Comparison of ENCODE assay signal across 9 mouse cellular contexts in the genomic region with DNA sequence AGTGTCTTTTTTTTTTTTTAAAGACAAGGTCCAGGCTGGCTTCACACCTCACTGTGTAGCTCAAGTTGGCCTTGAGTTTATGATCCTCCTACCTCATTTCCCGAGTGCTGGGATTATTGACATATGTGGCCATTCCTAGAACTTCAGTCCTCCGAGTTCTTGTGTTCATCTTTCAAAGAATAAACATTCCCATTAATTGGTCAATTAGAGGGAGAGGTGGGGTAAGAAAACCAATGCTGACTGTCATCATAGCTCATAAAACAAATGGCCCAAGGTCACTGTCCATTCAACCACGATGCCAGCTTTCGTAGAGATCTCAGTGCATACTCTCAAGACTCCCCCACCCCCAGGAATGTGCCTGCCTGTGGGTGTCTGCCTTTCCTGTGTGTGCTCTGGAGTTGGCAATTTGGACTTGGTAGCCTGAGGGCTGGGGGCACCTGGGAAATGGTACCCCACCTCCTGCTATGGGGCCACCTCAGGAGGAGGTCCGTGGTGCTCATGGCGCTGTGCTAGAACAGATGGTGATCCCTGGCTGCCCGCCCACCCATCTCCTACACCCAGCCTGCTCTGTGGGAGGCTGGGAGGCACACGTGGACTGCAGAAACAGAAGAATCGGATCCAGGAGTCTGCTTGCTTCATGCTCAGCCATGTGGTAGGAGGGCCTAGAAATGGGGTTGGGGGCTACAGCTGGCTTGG. TPM values are rescaled to one million over a fixed set of nuclear protein-coding genes. Genes with fewer than 3 reads are reported as not detected.
A peak's percentile ranks its signal among the peaks of the same experiment; 100 is the strongest.
DNase-seq lines count a peak whose midpoint lies in the region; ATAC-seq and TF ChIP-seq lines count a peak whose summit lies in the region.
"Had no signal": no experiment of that assay in that cellular context is flagged by ENCODE, and none has a peak within 500 bp of the region (broad histone marks: within the 10 kb centered on the region; RNA-seq: fewer than 3 reads in every experiment).

No protein-coding gene starts in this region.

- no peak for TF ChIP-seq CTCF in kidney, adult 2 months (conservative IDR thresholded peaks at IDR 0.05; ENCODE audit: insufficient read depth, insufficient read length, low read depth, low read length)
- TF ChIP-seq CTCF in lung, postnatal 0 days (IDR thresholded peaks at IDR 0.05) = no peak

- 28% methylated on average over 9 of the region's 9 CpGs for WGBS in kidney, embryonic 16.5 days
- WGBS in kidney, adult 2 months = 48% methylated on average over 9 of the region's 9 CpGs
- WGBS in lung, postnatal 0 days = 52% methylated on average over 9 of the region's 9 CpGs

- TF ChIP-seq POLR2A in kidney, adult 2 months (IDR thresholded peaks at IDR 0.05; ENCODE audit: low read depth, low read length) = no peak

- peak; percentile 52 for ATAC-seq in kidney, embryonic 16.5 days (ENCODE audit: low FRiP score, low TSS enrichment)
- no peak for ATAC-seq in lung, postnatal 0 days

- H3K9ac ChIP-seq in kidney, embryonic 16.5 days (replicated peaks; ENCODE audit: low read length) = no peak overlapping the region
- no peak overlapping the region for H3K9ac ChIP-seq in lung, postnatal 0 days (replicated peaks; ENCODE audit: low read depth)

- H3K4me3 ChIP-seq in kidney, embryonic 16.5 days (ENCODE audit: low read length) = no peak overlapping the region
- H3K4me3 ChIP-seq in kidney, adult 2 months (ENCODE audit: insufficient read depth, low read depth, low read length) = no peak overlapping the region
- no peak overlapping the region for H3K4me3 ChIP-seq in lung, postnatal 0 days (ENCODE audit: low read depth, low read length)
- H3K4me3 ChIP-seq: heart, embryonic 10.5 days had no signal

- 0 out of 2 replicates have a peak, but pooled peaks cover 2% of the 10 kb centered on the region for H3K27me3 ChIP-seq in kidney, embryonic 16.5 days (ENCODE audit: insufficient read depth, low read length)
- no peaks in the 10 kb centered on the region for H3K27me3 ChIP-seq in kidney, adult 2 months (replicated peaks; ENCODE audit: control insufficient read depth, insufficient read depth, low read length)
- no peaks in the 10 kb centered on the region for H3K27me3 ChIP-seq in lung, postnatal 0 days (replicated peaks; ENCODE audit: insufficient read depth, low read length)

- no peaks in the 10 kb centered on the region for H3K9me3 ChIP-seq in kidney, embryonic 16.5 days (ENCODE audit: low read length)
- H3K9me3 ChIP-seq in lung, postnatal 0 days (ENCODE audit: low read length) = no peaks in the 10 kb centered on the region
- H3K9me3 ChIP-seq: heart, embryonic 10.5 days had no signal

- H3K27ac ChIP-seq in kidney, embryonic 16.5 days (ENCODE audit: low read length) = no peak overlapping the region
- no peak overlapping the region for H3K27ac ChIP-seq in kidney, adult 2 months (ENCODE audit: insufficient read depth, low read depth, low read length)
- no peak overlapping the region for H3K27ac ChIP-seq in lung, postnatal 0 days (ENCODE audit: low read length)
- H3K27ac ChIP-seq: heart, embryonic 10.5 days; macrophage had no signal

- no peak for DNase-seq in kidney, adult 2 months
- peak; percentile 72 for DNase-seq in cerebellum, adult 9-10 months
- DNase-seq in frontal cortex, postnatal 36 days (ENCODE audit: low spot score in 2 of 2) = peak; percentile 76 to 79
- DNase-seq in retina, embryonic 14.5 days (ENCODE audit: low spot score) = peak; percentile 54
- DNase-seq in embryo, embryonic 10.5 days (ENCODE audit: low spot score) = no peak
- no peak for DNase-seq in lung, postnatal 0 days (ENCODE audit: low spot score)

- no peak overlapping the region for H3K4me2 ChIP-seq in kidney, embryonic 16.5 days (replicated peaks; ENCODE audit: low read depth, low read length)
- H3K4me2 ChIP-seq in lung, postnatal 0 days (replicated peaks; ENCODE audit: low read depth, low read length) = no peak overlapping the region

- H3K4me1 ChIP-seq in kidney, embryonic 16.5 days (ENCODE audit: insufficient read depth, low read length) = peaks cover 42% of the 10 kb centered on the region
- no peaks in the 10 kb centered on the region for H3K4me1 ChIP-seq in kidney, adult 2 months (ENCODE audit: control insufficient read depth, insufficient read depth, low read length)
- no peaks in the 10 kb centered on the region for H3K4me1 ChIP-seq in lung, postnatal 0 days (ENCODE audit: insufficient read depth, low read depth, low read length)

- TF ChIP-seq EP300 in lung, postnatal 0 days (IDR thresholded peaks at IDR 0.05) = no peak

- H3K36me3 ChIP-seq in kidney, embryonic 16.5 days (ENCODE audit: insufficient read depth, low read length) = peaks cover 10% of the 10 kb centered on the region; the same call in 1 of the 2 replicates
- H3K36me3 ChIP-seq in kidney, adult 2 months (ENCODE audit: control insufficient read depth, insufficient read depth, low read length) = no peaks in the 10 kb centered on the region
- H3K36me3 ChIP-seq in lung, postnatal 0 days (ENCODE audit: insufficient read depth, low read length) = 0 out of 2 replicates have a peak, but pooled peaks cover under 1% of the 10 kb centered on the region

RNA-seq across cellular contexts. Expression of gene Comt, which starts 25.0 kb away (rescaled TPM):
- polyA plus RNA-seq in kidney, embryonic 16.5 days (2015; fragmentation: Nextera tagmentation; extraction: Ambion mirVana) = 119 and 127 TPM in 2 replicates
- 519 and 582 TPM in 2 replicates for polyA plus RNA-seq in kidney, adult 2 months (2012; rRNA removed)
- 109 and 111 TPM in 2 replicates for polyA plus RNA-seq in lung, postnatal 0 days (2015; fragmentation: Nextera tagmentation; extraction: Ambion mirVana)

RNA-seq across cellular contexts. Expression of gene Txnrd2, which starts 25.4 kb away (rescaled TPM):
- polyA plus RNA-seq in kidney, embryonic 16.5 days (2015; fragmentation: Nextera tagmentation; extraction: Ambion mirVana) = 33.7 and 35.2 TPM in 2 replicates
- polyA plus RNA-seq in kidney, adult 2 months (2012; rRNA removed) = 35.2 and 39.1 TPM in 2 replicates
- polyA plus RNA-seq in lung, postnatal 0 days (2015; fragmentation: Nextera tagmentation; extraction: Ambion mirVana) = 20.0 and 20.9 TPM in 2 replicates

RNA-seq across cellular contexts. Expression of gene Gnb1l, which starts 46.9 kb away (rescaled TPM):
- polyA plus RNA-seq in kidney, embryonic 16.5 days (2015; fragmentation: Nextera tagmentation; extraction: Ambion mirVana) = 19.1 and 19.7 TPM in 2 replicates
- polyA plus RNA-seq in kidney, adult 2 months (2012; rRNA removed) = 10.7 and 15.8 TPM in 2 replicates
- 8.1 and 8.4 TPM in 2 replicates for polyA plus RNA-seq in lung, postnatal 0 days (2015; fragmentation: Nextera tagmentation; extraction: Ambion mirVana)

RNA-seq across cellular contexts. Expression of gene Rtl10, which starts 47.1 kb away (rescaled TPM):
- polyA plus RNA-seq in kidney, embryonic 16.5 days (2015; fragmentation: Nextera tagmentation; extraction: Ambion mirVana) = 3.3 and 4.3 TPM in 2 replicates
- polyA plus RNA-seq in kidney, adult 2 months (2012; rRNA removed) = 5.0 and 6.9 TPM in 2 replicates
- polyA plus RNA-seq in lung, postnatal 0 days (2015; fragmentation: Nextera tagmentation; extraction: Ambion mirVana) = 1.1 TPM in 2 replicates
- polyA plus RNA-seq: macrophage had no signal

Comparison
In these comparisons a context has a peak if more than half of its experiments do, and no peak if none do; other contexts are left out.
1. DNase-seq: peak in cerebellum, adult 9-10 months (single experiment), frontal cortex, postnatal 36 days (2 of 2) and retina, embryonic 14.5 days (single experiment); none in kidney, adult 2 months (single experiment), embryo, embryonic 10.5 days (single experiment) and lung, postnatal 0 days (single experiment).